Mouse (Mus musculus): ENCODE results near the gene Wdr24. TPM values are rescaled to one million over a fixed set of nuclear protein-coding genes. Genes with fewer than 3 reads are reported as not detected.

Wdr24 gene
- polyA plus RNA-seq, 1 experiment = not detected

DNA sequence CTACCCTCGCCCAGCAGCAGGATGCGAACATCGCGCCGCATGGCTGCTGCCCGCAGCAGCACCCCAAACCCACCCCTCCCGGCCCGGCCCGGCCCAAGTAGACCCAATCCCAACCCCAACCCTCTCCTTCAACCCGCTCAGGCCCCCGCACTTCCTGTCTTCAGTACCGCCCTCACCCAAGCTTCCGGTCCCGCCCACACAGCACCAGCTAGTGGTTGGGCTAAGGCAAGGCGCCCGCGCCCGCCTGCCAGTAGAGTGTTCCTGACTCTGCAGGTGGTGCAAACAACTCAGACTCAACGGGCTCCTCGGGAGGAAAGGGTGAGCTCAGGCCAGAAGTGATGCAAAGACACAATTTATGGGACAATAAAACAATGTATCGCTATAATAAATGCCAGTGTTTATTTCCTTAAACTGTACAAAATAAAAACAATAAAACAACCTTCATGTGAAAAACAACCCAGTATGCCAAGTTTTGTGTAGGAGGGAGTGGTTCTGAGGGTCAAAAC, 21.0 kb downstream of the Wdr24 start, which contains the start of gene Rhot2:
Gene Rhot2, minus strand, starts transcription at position 456 of the 506 bp plus-strand sequence.
- Histone ChIP-seq H3K4me3 (ENCODE audit: insufficient read depth, low read depth, low read length) (peak within 1 kb of the TSS; percentile 80), H3K4me1 (ENCODE audit: control insufficient read depth, insufficient read depth, low read length) (peaks cover 17% of the 10 kb centered on the region), H3K27ac (ENCODE audit: insufficient read depth, low read depth, low read length) (peak within 1 kb of the TSS; percentile 43)
- under 1% methylated on average over 21 of the region's 21 CpGs for WGBS
- TF ChIP-seq POLR2A (IDR thresholded peaks at IDR 0.05; ENCODE audit: insufficient read depth, low read depth, low read length) (peak; percentile 76; the same call in 1 of the 2 replicates), CTCF (IDR thresholded peaks at IDR 0.05; ENCODE audit: insufficient read depth, low read depth, low read length) (peak; percentile 13; the same call in 1 of the 2 replicates)

DNA sequence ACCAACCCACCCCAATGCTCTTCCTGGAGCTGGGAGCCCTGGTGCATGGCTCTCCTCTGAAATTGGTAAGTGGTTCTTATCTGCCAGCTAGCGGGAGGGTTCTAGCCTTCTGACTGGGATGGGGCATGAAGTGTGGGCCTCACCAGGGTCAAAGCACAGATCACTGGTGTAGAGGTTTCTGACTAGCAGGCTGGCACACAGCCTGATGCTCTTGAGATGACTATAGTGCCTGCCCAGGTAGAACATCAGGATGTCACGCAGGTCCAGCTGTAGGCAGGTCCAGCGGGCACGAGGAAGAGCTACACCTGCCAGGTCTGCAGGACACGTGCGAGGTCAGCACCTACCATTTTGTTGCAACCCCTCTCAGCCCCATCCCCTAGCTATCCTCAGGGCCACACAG, 36.8 kb downstream of the Wdr24 start:
- Histone ChIP-seq H3K4me3 (ENCODE audit: insufficient read depth, low read depth, low read length) (no peak overlapping the region), H3K27ac (ENCODE audit: insufficient read depth, low read depth, low read length) (no peak overlapping the region), H3K4me1 (ENCODE audit: control insufficient read depth, insufficient read depth, low read length) (peaks cover 11% of the 10 kb centered on the region)
- TF ChIP-seq CTCF (IDR thresholded peaks at IDR 0.05; ENCODE audit: insufficient read depth, low read depth, low read length) (no peak), POLR2A (IDR thresholded peaks at IDR 0.05; ENCODE audit: insufficient read depth, low read depth, low read length) (no peak)
- WGBS = 91% methylated on average over 6 of the region's 6 CpGs

DNA sequence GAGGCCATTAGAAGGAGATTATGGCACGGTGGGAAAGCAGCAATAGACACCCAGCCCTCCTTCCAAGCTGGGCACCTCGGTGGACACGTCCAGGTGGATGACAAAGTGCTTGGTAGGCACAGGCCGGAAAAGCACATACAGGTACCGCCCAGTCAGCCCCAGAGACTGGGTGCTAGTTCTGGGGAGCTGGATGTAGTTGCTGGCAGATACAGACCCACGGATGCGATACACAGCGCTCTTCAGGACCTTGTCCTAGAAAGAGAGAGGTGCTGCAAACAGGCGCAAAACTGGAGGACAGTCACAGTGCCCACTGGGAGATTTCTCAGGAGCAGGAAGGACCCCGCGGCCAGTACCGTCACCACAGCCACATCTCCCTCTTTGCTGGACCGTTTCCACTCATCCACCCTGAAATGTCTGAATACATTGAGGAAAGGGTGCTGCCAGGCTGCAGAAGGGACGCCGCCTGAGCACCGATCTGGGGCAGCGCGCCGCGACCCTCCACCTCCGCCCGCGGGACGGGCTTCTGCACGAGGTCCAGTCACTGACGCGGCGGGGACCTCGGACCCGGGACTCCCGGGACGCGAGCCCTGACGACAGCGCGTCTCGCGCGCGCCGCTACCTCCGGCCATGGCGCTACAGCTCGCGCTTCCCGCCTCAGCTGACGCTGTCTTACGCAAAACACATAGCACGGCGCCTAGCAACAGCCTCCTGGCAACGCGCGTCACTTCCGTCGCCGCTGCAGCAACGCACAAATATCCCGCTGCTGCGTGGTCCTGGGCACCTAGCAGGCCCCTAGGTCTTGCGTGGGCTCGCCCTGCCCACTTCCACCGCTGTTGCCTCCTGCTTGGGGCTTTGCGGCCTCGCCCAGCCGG, 37.6 kb downstream of the Wdr24 start, which contains the start of gene Wdr90:
Gene Wdr90, minus strand, starts transcription at position 670 of the 872 bp plus-strand sequence.
- no peak for TF ChIP-seq CTCF (IDR thresholded peaks at IDR 0.05; ENCODE audit: insufficient read depth, low read depth, low read length)
- peak; percentile 86 for TF ChIP-seq POLR2A (IDR thresholded peaks at IDR 0.05; ENCODE audit: insufficient read depth, low read depth, low read length)
- H3K4me3 ChIP-seq (ENCODE audit: insufficient read depth, low read depth, low read length) = peak within 1 kb of the TSS; percentile 66
- WGBS = 2% methylated on average over 63 of the region's 65 CpGs
- peaks cover 11% of the 10 kb centered on the region for H3K4me1 ChIP-seq (ENCODE audit: control insufficient read depth, insufficient read depth, low read length)
- H3K27ac ChIP-seq (ENCODE audit: insufficient read depth, low read depth, low read length) = peak within 1 kb of the TSS; percentile 90

DNA sequence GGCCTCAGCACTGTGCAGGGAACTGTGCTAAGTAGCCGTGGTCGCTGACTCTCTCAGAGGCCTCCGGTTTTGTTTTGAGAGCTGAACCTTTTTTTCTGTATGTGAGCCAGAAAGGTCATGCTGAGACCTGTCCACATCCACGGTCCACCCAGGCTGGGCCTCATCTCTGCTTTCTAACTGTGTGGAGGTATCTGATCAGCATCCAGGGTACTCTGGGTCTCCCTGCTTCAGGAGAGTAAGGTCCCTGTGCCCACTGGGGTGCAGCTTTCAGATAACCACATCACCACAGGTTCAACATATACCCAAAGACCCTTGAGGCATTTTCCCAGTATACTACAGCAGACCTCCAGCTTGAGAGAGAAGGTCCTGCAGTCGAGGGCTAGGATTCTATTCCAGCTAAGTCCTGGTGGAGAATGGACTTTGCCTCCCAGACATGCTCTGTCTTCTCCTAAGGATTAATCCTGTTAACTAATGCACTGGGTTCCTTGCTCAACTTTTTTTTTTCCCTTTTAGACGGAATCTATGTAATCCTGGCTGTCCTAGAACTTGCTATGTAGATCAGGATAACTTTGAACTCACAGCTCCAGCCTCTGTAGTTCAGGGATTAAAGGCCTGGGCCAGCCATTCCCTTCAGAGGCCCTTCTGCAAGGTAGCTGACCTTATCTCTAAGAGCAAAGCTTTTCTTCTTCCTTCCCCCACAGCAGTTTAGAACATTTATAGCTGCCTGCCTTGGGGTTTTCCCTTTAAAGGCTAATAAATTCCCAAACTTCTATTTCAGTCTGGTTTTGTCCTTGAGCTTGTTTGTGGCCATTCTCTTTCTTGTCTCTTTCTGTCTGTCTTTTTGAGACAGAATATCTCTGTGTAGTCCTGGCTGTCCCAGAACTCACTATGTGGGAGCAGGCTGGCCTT, 38.5 kb downstream of the Wdr24 start:
- Histone ChIP-seq H3K4me3 (ENCODE audit: insufficient read depth, low read depth, low read length) (peak overlapping the region; percentile 66), H3K4me1 (ENCODE audit: control insufficient read depth, insufficient read depth, low read length) (peaks cover 16% of the 10 kb centered on the region), H3K27ac (ENCODE audit: insufficient read depth, low read depth, low read length) (peak overlapping the region; percentile 90)
- no peak for TF ChIP-seq POLR2A (IDR thresholded peaks at IDR 0.05; ENCODE audit: insufficient read depth, low read depth, low read length)
- TF ChIP-seq CTCF (IDR thresholded peaks at IDR 0.05; ENCODE audit: insufficient read depth, low read depth, low read length) = no peak
- 13% methylated on average over 6 of the region's 6 CpGs for WGBS

DNA sequence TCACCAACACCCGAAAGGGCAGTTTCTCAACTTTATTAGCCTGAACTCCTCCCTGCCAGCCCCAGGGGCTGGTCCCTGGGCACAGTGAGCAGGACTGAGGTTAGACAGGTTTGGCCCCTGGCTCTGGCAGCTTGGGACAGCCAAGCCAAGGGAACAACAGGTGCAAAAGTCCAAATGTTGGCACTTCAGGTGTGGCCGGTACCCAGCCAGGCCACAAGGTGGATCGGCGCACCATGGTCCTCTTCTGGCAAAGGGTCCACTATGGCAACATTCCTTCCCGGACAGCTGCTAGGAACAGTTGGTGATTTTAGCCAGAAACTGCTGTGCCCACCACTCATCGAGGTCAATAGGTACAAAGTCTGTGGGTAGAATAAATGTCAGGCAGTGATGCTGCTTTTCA, 40.3 kb downstream of the Wdr24 start:
- H3K4me1 ChIP-seq (ENCODE audit: control insufficient read depth, insufficient read depth, low read length) = peaks cover 18% of the 10 kb centered on the region
- 91% methylated on average over 6 of the region's 6 CpGs for WGBS
- H3K27ac ChIP-seq (ENCODE audit: insufficient read depth, low read depth, low read length) = no peak overlapping the region
- no peak for TF ChIP-seq CTCF (IDR thresholded peaks at IDR 0.05; ENCODE audit: insufficient read depth, low read depth, low read length)
- TF ChIP-seq POLR2A (IDR thresholded peaks at IDR 0.05; ENCODE audit: insufficient read depth, low read depth, low read length) = no peak
- no peak overlapping the region for H3K4me3 ChIP-seq (ENCODE audit: insufficient read depth, low read depth, low read length)

DNA sequence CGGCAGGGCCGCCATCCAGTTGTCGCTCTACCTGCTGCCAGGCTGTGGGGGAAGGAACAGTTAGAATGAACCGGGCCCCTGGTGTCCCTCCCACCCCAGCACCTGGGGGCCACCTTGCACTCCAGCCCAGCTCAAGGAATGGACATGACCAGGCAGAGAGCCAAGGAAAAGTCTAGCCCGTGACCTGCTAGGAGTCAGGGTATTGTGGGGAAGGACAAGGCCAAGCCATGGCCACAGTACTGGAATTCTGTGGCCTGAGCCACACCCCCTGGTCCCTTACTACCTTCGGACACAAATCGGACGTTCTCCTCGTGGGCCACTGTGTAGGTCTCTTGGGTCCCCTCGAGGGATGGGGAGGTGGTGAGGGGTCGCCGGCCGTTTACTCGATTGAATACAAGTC, 40.9 kb downstream of the Wdr24 start:
- Histone ChIP-seq H3K4me1 (ENCODE audit: control insufficient read depth, insufficient read depth, low read length) (peaks cover 18% of the 10 kb centered on the region), H3K4me3 (ENCODE audit: insufficient read depth, low read depth, low read length) (no peak overlapping the region), H3K27ac (ENCODE audit: insufficient read depth, low read depth, low read length) (no peak overlapping the region)
- TF ChIP-seq CTCF (IDR thresholded peaks at IDR 0.05; ENCODE audit: insufficient read depth, low read depth, low read length) (no peak), POLR2A (IDR thresholded peaks at IDR 0.05; ENCODE audit: insufficient read depth, low read depth, low read length) (no peak)
- WGBS = 91% methylated on average over 14 of the region's 14 CpGs

DNA sequence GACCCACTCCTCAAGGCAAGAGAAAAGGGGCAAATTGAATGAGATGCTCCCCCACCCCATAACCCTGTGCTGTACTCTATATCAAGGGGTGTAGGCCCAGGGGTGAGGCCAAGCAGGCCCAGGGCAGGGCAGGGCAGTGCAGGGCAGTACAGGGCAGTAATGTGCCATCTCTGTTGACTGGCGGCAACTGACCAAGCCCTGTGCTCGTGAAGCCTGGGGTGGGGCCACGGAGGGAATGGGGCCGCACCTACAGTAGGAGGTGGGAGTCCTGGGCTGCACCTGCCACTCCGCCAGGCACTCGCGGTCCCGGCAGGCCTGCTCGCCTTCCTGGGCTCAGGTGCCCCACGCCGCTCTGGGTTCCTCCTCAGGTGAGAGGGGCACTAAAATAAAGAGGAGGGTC, 41.9 kb downstream of the Wdr24 start:
- WGBS = 97% methylated on average over 11 of the region's 11 CpGs
- Histone ChIP-seq H3K4me1 (ENCODE audit: control insufficient read depth, insufficient read depth, low read length) (peaks cover 15% of the 10 kb centered on the region), H3K4me3 (ENCODE audit: insufficient read depth, low read depth, low read length) (no peak overlapping the region), H3K27ac (ENCODE audit: insufficient read depth, low read depth, low read length) (no peak overlapping the region)
- TF ChIP-seq POLR2A (IDR thresholded peaks at IDR 0.05; ENCODE audit: insufficient read depth, low read depth, low read length) = no peak
- no peak for TF ChIP-seq CTCF (IDR thresholded peaks at IDR 0.05; ENCODE audit: insufficient read depth, low read depth, low read length)

DNA sequence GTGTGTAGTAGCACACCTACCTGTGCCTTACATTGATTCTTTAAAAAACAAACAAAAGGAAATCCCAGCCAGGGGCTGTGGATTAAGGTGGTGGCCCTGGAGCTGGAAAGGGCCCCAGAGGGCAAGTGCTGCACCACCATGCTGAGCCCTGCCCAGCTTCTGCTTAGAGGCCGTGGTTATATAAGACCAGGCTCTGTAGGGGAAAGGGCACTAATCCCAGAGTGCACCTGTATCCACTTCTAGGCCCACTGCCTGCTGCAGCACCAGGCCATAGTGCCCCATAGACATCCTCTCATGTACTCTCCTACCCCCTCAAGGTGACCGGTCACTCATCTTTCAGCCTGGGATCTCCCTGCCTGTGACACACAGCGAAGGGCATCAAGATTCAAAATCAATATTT, 42.7 kb downstream of the Wdr24 start:
- Histone ChIP-seq H3K27ac (ENCODE audit: insufficient read depth, low read depth, low read length) (no peak overlapping the region), H3K4me3 (ENCODE audit: insufficient read depth, low read depth, low read length) (no peak overlapping the region), H3K4me1 (ENCODE audit: control insufficient read depth, insufficient read depth, low read length) (peaks cover 7% of the 10 kb centered on the region)
- no peak for TF ChIP-seq CTCF (IDR thresholded peaks at IDR 0.05; ENCODE audit: insufficient read depth, low read depth, low read length)
- TF ChIP-seq POLR2A (IDR thresholded peaks at IDR 0.05; ENCODE audit: insufficient read depth, low read depth, low read length) = no peak
- 94% methylated on average over 3 of the region's 3 CpGs for WGBS
